Mouse (Mus musculus) bone marrow, adult 2 months (tissue): ENCODE results near the gene Zfp839. TPM values are rescaled to one million over a fixed set of nuclear protein-coding genes. Genes with fewer than 3 reads are reported as not detected.
"Not testable (repeated sequence)": the region's sequence is repeated elsewhere in the genome, so short reads cannot be mapped to it uniquely, and the experiment has no call there.

Source experiments
- H3K27ac ChIP-seq: fragments of 200-500 bp; 2 replicates; pipeline ENCODE4 v1.5.1; 2012; ENCODE audit warnings: low read depth, mild to moderate bottlenecking, control low read depth, inconsistent platforms, low read length; ENCODE audit not compliant: control insufficient read depth, poor library complexity, insufficient read depth
- H3K4me1 ChIP-seq: fragments of 200-500 bp; 2 replicates; pipeline ENCODE4 v1.6.1; 2011; ENCODE audit warnings: low read length; ENCODE audit not compliant: control insufficient read depth, insufficient read depth
- H3K4me3 ChIP-seq: fragments of 200-500 bp; replicated peaks from 2 replicates; pipeline ENCODE3; 2011; ENCODE audit warnings: mild to moderate bottlenecking, low read depth, low read length, control low read depth; ENCODE audit not compliant: control insufficient read depth
- CTCF ChIP-seq: fragments of 200-500 bp; IDR thresholded peaks from 2 replicates; pipeline ENCODE4 v1.5.1; 2011; ENCODE audit warnings: low read length, control low read depth; ENCODE audit not compliant: control insufficient read depth, insufficient read depth
- POLR2A ChIP-seq: fragments of 200-500 bp; IDR thresholded peaks from 2 replicates; pipeline ENCODE4 v1.6.1; 2011; ENCODE audit warnings: low read depth, mild to moderate bottlenecking, control low read depth, low read length, borderline replicate concordance; ENCODE audit not compliant: control insufficient read depth
- WGBS: fragments of 180-500 bp; shearing (Covaris S2); methylation state at CpG from one replicate; pipeline ENCODE4 v1.1.7; 2018; 5-methylcytosine and 5-hydroxymethylcytosine counted together
- polyA plus RNA-seq: library from polyadenylated mRNA; stranded (reverse); fragments of >200 nt; gene quantifications from 2 replicates; pipeline ENCODE4 v1.2.4, GENCODE M21; 2011; ENCODE audit warnings: low replicate concordance; ENCODE audit not compliant: missing spikeins, insufficient read depth, insufficient read length

The Zfp839 gene
- polyA plus RNA-seq, 1 experiment = 6.7 TPM

DNA sequence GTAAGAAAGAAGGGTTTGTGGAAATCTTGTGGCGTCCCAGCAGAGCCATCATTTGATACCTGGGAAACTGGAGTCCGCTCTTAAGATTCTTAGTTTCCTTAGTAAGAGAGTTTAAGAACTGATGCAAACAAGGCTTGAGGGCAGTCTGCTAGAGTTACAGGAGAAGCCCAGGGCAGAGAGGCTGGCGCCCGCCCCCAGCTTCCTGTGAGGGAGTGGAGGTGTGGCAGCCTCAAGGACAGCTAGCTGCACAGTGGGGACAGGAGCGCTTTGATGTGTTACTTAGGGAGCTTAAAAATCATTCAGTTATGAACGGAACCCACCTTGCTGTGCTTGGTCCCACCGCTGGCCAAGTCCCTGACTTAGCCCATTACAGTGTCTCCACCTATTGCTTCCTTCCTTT, 7.1 kb downstream of the Zfp839 start:
- Histone ChIP-seq H3K4me3 (no peak overlapping the region), H3K4me1 (no peaks in the 10 kb centered on the region; the same call in 1 of the 2 replicates), H3K27ac (no peak overlapping the region)
- 34% methylated on average over 7 of the region's 7 CpGs for WGBS
- TF ChIP-seq CTCF = no peak
- TF ChIP-seq POLR2A = no peak

DNA sequence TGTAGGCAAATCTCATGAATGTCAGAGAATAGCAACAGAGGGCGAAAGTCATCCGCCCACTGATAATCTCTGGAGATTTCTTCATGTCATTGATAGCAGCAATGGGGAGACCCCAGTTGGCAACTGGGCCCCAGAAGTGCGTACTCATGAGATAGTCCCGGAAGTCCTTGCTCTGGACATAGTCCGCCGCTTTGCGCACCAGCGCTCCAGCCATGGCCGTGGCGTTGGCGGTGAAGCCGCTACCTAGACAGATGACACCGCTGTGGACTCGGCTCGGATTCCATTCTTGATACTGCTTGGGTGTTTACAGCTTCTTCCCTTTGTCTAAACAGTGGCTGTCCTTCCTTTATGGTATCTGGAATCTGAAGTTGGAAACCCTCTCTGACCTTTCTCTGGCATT, 8.6 kb downstream of the Zfp839 start:
- not testable (repeated sequence) for H3K27ac ChIP-seq, H3K4me3 ChIP-seq, H3K4me1 ChIP-seq
- 95% methylated on average over 15 of the region's 15 CpGs for WGBS

DNA sequence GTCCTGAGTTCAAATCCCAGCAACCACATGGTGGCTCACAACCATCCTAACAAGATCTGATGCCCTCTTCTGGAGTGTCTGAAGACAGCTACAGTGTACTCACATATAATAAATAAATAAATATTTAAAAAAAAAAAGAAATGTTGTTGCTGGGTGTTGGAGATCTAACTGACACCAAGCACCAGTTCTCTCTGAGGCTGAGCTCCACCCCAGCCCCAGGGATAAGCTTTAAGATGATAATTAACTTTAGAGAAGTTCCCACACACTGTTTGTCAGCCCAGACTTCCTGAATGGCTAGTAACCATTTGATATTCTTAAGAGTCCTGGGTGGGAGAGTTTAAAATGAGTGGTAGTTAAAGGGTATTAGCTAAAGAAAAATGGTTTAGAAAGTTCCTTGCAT, 10.2 kb downstream of the Zfp839 start:
- no peak overlapping the region for H3K27ac ChIP-seq
- TF ChIP-seq POLR2A (no peak), CTCF (no peak)
- H3K4me1 ChIP-seq = no peaks in the 10 kb centered on the region
- no peak overlapping the region for H3K4me3 ChIP-seq

DNA sequence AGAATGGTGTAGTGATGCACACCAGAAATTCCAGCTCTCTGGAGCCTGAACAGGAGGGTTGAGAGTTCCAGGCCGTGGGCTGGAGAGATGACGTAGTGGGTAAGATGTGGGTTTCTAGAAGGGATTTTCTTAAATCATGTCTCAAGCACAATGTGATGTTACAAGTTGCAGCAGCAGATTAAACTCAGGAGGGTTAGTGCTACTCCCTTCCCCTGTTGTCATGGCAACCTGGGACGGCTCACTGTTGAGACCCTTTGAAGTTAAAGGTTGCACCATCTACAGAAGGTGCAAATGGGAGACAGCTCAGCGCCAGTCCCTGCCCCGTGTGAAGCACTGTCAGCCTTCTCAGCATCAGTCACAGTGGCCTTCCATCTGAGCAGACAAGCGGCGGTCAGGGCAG, 11.2 kb downstream of the Zfp839 start:
- Histone ChIP-seq H3K27ac (no peak overlapping the region), H3K4me3 (no peak overlapping the region), H3K4me1 (no peaks in the 10 kb centered on the region)
- no peak for TF ChIP-seq CTCF
- TF ChIP-seq POLR2A = no peak
- 80% methylated on average over 7 of the region's 7 CpGs for WGBS

DNA sequence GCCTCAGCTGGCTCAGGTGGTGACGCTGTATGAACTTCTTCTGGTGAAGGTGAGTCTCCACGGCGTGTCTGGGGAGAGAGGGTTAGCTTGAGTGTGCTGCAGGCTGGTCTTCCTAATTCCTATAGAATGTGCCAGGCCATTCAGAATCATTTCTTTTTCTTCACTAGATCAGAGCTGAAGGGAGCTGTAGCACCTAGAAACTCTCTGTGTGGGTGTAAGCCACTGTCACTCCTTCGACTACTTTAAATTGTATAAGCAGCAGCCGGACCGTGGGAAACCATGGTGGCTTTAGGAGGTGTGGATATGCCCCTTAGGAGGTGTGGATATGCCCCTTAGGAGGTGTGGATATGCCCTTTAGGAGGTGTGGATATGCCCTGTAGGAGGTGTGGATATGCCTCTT, 14.0 kb downstream of the Zfp839 start:
- no peak overlapping the region for H3K27ac ChIP-seq
- 84% methylated on average over 6 of the region's 6 CpGs for WGBS
- TF ChIP-seq CTCF (no peak), POLR2A (no peak)
- no peak overlapping the region for H3K4me3 ChIP-seq
- no peaks in the 10 kb centered on the region for H3K4me1 ChIP-seq

GRCm38 (mm10) chr12:110865571-110865970, 15.5 kb downstream of the Zfp839 start:
- TF ChIP-seq POLR2A = no peak
- no peak for TF ChIP-seq CTCF
- Histone ChIP-seq H3K27ac (no peak overlapping the region), H3K4me1 (no peaks in the 10 kb centered on the region; the same call in none of the 2 replicates), H3K4me3 (no peak overlapping the region)
- WGBS = 91% methylated on average over 6 of the region's 6 CpGs

DNA sequence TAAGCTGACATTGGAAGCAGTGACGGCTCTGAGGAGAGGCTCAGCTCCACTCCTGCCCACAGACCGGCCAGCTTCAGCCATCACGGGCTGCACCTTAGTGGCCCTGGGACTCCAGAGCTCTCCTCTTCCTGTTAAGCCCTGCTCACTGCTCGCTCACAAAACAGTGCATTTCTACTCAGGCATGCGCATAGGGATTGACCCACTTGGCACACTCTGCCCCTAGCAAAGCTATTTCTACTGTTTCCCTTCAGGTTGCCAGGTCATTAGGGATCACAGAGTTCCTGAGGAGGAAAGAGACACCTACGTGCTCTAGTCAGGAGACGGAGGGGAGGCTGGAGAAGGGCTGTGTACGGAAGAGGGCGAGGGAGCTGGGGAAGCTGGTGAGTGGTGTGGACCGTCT, 15.9 kb downstream of the Zfp839 start:
- WGBS = 90% methylated on average over 10 of the region's 10 CpGs
- Histone ChIP-seq H3K27ac (no peak overlapping the region), H3K4me1 (no peaks in the 10 kb centered on the region; the same call in none of the 2 replicates), H3K4me3 (no peak overlapping the region)
- TF ChIP-seq POLR2A = no peak
- TF ChIP-seq CTCF = no peak

- no peak overlapping the region for H3K27ac ChIP-seq
- no peak overlapping the region for H3K4me3 ChIP-seq
- WGBS = 65% methylated on average over 4 of the region's 4 CpGs
- TF ChIP-seq CTCF = no peak
- TF ChIP-seq POLR2A = no peak
- no peaks in the 10 kb centered on the region; the same call in none of the 2 replicates for H3K4me1 ChIP-seq
These were observed 20.1 kb downstream of the Zfp839 start for GRCm38 (mm10) chr12:110870107-110870506.

- Histone ChIP-seq H3K27ac (no peak overlapping the region), H3K4me1 (no peaks in the 10 kb centered on the region; the same call in none of the 2 replicates), H3K4me3 (no peak overlapping the region)
- 85% methylated on average over 5 of the region's 5 CpGs for WGBS
- TF ChIP-seq POLR2A = no peak
- no peak for TF ChIP-seq CTCF
These were observed 21.2 kb downstream of the Zfp839 start for GRCm38 (mm10) chr12:110871247-110871646.
